Mouse (Mus musculus) liver, adult 10 weeks (tissue): ENCODE results near the gene Ass1. TPM values are rescaled to one million over a fixed set of nuclear protein-coding genes. Genes with fewer than 3 reads are reported as not detected.

Source experiments
- polyA plus RNA-seq: library from polyadenylated mRNA; stranded (reverse); fragments of 350-450 nt; fragmentation: Illumina TruSeq; extraction: RNeasy Lipid Tissue Mini Kit (QIAGEN cat#74804); gene quantifications from one replicate; pipeline ENCODE4 v1.2.3, GENCODE M21; 2014; ENCODE audit warnings: low read depth, low replicate concordance

Ass1 gene
- 771 TPM for polyA plus RNA-seq

GRCm38 (mm10) chr2:31469931-31470682 lies at the start of gene Ass1:
Gene Ass1 (plus strand): TSS chr2:31470207.

Other genes starting within 250 kb of the Ass1 start
- gene Ncs1, start 224.4 kb upstream of the Ass1 start, polyA plus RNA-seq, result not detected
- gene Hmcn2, start 155.8 kb upstream of the Ass1 start, polyA plus RNA-seq, result not detected
- gene Fubp3, start 102.4 kb downstream of the Ass1 start, polyA plus RNA-seq, result 13.1 TPM
- not detected for gene Prdm12, start 169.8 kb downstream of the Ass1 start, polyA plus RNA-seq
- gene Exosc2, start 200.5 kb downstream of the Ass1 start, polyA plus RNA-seq, result 7.8 TPM
- 6.7 TPM for gene Abl1, start 218.2 kb downstream of the Ass1 start, polyA plus RNA-seq